Mouse (Mus musculus) ovary, postnatal 14 days (tissue): ENCODE measurements around the gene Atp1b3.
"Not testable (repeated sequence)": the region's sequence is repeated elsewhere in the genome, so short reads cannot be mapped to it uniquely, and the experiment has no call there.

Experiments used
- DNase-seq: peaks from one replicate; pipeline ENCODE4 v3.0.0; 2022; ENCODE audit warnings: low spot score

Atp1b3 gene

GRCm38 (mm10) chr9:96364141-96364838, at the start of gene Atp1b3:
Atp1b3 (minus strand) TSS chr9:96364442.
- peak; percentile 100 for DNase-seq

- no peak for DNase-seq
Observed at GRCm38 (mm10) chr9:96412821-96413405, 48.7 kb upstream of the Atp1b3 start.

- DNase-seq, result no peak
Observed at GRCm38 (mm10) chr9:96404312-96404711, 40.1 kb upstream of the Atp1b3 start.

GRCm38 (mm10) chr9:96399916-96400315, 35.7 kb upstream of the Atp1b3 start:
- not testable (repeated sequence) for DNase-seq

- DNase-seq, result no peak
Observed at GRCm38 (mm10) chr9:96399425-96399878, 35.2 kb upstream of the Atp1b3 start.

- DNase-seq, result no peak
Observed at GRCm38 (mm10) chr9:96398614-96399013, 34.4 kb upstream of the Atp1b3 start.

GRCm38 (mm10) chr9:96398165-96398564, 33.9 kb upstream of the Atp1b3 start:
- no peak for DNase-seq

GRCm38 (mm10) chr9:96394910-96395690, 30.9 kb upstream of the Atp1b3 start:
- no peak for DNase-seq

GRCm38 (mm10) chr9:96393731-96394235, 29.5 kb upstream of the Atp1b3 start:
- DNase-seq, result no peak

- DNase-seq, result no peak
Observed at GRCm38 (mm10) chr9:96393112-96393511, 28.9 kb upstream of the Atp1b3 start.

- DNase-seq, result no peak
Observed at GRCm38 (mm10) chr9:96391921-96392320, 27.7 kb upstream of the Atp1b3 start.

GRCm38 (mm10) chr9:96383714-96384487, 19.7 kb upstream of the Atp1b3 start:
- no peak for DNase-seq

- no peak for DNase-seq
Observed at GRCm38 (mm10) chr9:96382756-96383155, 18.5 kb upstream of the Atp1b3 start.

- no peak for DNase-seq
Observed at GRCm38 (mm10) chr9:96381393-96381792, 17.2 kb upstream of the Atp1b3 start.

- DNase-seq, result no peak
Observed at GRCm38 (mm10) chr9:96379551-96379950, 15.3 kb upstream of the Atp1b3 start.

- DNase-seq, result no peak
Observed at GRCm38 (mm10) chr9:96378747-96379146, 14.5 kb upstream of the Atp1b3 start.

- DNase-seq, result no peak
Observed at GRCm38 (mm10) chr9:96377096-96377495, 12.9 kb upstream of the Atp1b3 start.

GRCm38 (mm10) chr9:96375819-96376218, 11.6 kb upstream of the Atp1b3 start:
- DNase-seq, result no peak

- DNase-seq, result no peak
Observed at GRCm38 (mm10) chr9:96371075-96371474, 6.8 kb upstream of the Atp1b3 start.

GRCm38 (mm10) chr9:96369654-96370384, 5.6 kb upstream of the Atp1b3 start:
- no peak for DNase-seq

- DNase-seq, result no peak
Observed at GRCm38 (mm10) chr9:96365271-96365872, 1.1 kb upstream of the Atp1b3 start.
